Mouse (Mus musculus): Measurements from ENCODE around the gene Appl1.
"Not testable (repeated sequence)": the region's sequence is repeated elsewhere in the genome, so short reads cannot be mapped to it uniquely, and the experiment has no call there.

Gene Appl1

DNA sequence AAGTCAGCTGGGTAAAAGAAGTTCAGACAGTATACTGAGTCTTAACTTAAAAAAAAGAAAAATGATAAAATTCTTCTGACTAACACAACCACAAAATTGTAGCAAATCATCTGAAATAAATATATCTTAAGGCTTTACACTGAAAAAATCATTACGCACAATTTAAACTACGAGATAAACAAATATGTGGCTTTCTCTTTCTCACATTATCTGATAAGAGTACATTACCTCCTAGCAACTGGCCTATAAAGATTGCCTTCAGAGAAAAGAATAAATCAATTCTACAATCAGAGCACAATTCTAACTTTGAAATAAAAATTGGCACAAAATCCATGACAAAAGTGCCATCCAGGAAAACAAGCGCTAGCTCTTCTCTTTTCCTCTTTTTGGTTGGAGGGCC is 1.9 kb downstream of the Appl1 start:
- no peak for DNase-seq (ENCODE audit: low spot score in 2 of 2)

DNA sequence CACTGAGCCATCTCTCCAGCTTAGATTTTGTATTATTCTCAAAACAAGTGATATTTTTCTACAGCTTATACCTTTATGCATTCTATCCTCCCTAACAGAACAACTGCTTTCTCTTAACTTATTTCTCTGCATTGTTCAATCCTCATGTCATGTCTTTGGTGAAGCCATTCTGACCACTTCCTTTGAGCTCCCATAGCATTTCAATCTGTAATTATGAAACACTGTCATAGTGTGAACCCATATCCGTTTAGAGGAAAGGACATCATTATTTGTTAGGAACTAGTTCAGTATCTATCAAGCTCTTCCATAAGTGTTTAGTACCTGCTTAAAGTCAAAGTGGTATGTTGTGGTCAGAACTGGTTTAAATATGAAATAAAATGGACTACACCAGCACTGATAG is 10.5 kb downstream of the Appl1 start:
- DNase-seq (ENCODE audit: low spot score in 2 of 2): no peak

GRCm38 (mm10) chr14:26956139-26956538 is 14.9 kb downstream of the Appl1 start:
- not testable (repeated sequence) for DNase-seq (ENCODE audit: low spot score in 2 of 2)

GRCm38 (mm10) chr14:26935558-26935957 is 35.5 kb downstream of the Appl1 start:
- no peak for DNase-seq (ENCODE audit: low spot score in 2 of 2)

DNA sequence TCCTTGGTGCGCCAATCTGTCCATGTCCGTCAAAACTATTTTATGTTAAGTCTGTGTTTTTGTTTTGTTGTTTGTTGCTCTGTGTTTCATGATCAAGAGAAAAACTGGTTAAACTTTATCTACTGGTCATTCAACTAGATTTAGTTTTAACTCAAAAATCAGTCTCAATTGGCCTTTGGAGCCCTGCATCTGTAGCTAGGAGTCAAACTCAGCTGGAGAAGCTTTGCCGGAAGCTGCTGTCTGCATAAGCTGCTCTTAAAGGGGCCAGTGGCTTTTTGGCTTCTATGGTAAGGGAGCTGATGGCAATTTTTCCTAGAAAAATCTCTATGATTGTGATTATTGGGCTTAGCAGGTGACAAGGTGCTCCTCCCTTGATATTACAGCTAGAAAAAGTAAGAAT is 36.1 kb downstream of the Appl1 start:
- DNase-seq (ENCODE audit: low spot score in 2 of 2): no peak

GRCm38 (mm10) chr14:26923702-26924421 is 47.2 kb downstream of the Appl1 start:
- DNase-seq (ENCODE audit: low spot score in 2 of 2): no peak

DNA sequence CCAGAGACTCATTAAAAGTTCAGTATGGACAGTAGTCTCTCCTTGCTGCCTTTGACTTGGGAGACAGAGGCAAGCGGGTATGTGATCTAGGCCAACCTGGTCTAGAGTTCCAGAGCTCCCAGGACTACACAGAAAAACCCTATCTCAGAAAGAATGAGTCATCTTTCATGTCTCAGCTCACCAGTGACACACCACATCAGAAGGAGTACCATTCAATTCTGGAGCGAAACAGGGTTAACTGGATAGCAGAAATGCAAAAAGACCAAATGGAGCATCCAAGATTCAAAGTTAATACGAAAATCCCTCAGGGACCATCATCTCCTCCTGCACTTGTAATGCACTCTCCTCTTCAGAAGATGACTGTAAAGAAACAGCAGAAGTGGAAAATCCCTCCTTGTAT is 51.7 kb downstream of the Appl1 start:
- DNase-seq (ENCODE audit: low spot score in 2 of 2): no peak

GRCm38 (mm10) chr14:26913681-26914268 is 57.3 kb downstream of the Appl1 start:
- DNase-seq (ENCODE audit: low spot score in 2 of 2): peak in 1 of 2 experiments; percentile 8

DNA sequence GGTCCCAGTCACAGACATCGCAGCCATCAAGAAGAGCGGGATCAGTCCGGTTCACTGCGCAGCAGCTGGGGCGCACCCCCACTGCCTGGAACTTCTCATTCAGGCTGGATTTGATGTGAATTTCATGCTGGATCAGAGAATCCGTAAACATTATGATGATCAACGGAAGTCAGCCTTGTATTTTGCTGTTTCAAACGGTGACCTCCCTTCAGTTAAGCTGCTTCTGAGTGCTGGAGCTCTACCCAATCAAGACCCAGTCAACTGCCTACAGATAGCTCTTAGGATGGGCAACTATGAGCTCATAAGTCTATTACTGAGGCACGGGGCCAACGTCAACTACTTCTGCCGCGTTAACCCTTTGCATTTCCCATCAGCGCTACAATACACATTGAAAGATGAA is 59.2 kb downstream of the Appl1 start:
- DNase-seq (ENCODE audit: low spot score in 2 of 2): no peak

DNA sequence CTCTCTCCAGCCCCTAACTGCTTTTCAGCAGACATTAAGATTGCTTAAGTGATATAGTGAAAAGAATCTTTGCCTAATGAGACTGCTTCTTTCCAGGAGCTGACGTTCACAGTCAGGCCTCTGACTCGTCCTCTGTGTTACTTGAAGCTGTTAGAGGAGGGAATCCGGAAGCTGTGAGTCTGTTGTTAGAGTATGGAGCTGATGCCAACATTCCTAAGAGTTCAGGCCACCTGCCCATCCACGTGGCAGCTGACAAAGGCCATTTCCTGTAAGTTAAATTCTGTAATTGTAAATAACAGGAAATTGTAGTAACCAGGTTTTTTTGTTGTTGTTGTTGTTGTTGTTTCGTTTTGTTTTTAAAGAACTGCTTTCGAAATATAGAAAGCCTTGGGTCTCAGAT is 59.8 kb downstream of the Appl1 start:
- DNase-seq (ENCODE audit: low spot score in 2 of 2): no peak

GRCm38 (mm10) chr14:26910461-26910860 is 60.6 kb downstream of the Appl1 start:
- not testable (repeated sequence) for DNase-seq (ENCODE audit: low spot score in 2 of 2)

- no peak for DNase-seq (ENCODE audit: low spot score in 2 of 2)
Observed at GRCm38 (mm10) chr14:26907401-26907800, 63.6 kb downstream of the Appl1 start.

DNA sequence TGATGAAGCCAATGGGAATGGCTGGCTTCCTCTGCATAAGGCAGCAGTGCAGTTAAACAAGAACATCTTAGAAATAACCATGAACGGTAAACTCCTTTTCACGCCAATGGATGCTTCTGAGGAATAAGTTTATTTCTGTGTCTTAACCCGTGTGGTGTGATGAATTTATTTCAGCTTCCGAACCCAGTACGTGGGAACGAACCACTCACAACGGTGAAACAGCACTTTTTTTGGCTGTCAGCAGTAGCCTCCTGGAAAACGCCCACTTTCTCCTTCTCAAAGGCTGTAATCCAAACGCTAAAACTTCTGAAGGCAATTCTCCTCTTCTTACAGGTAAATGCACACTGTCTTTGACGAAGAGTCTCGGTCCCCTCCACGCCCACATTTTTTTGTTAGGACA is 70.1 kb downstream of the Appl1 start:
- DNase-seq (ENCODE audit: low spot score in 2 of 2): no peak

GRCm38 (mm10) chr14:26899490-26899889 is 71.5 kb downstream of the Appl1 start:
- no peak for DNase-seq (ENCODE audit: low spot score in 2 of 2)

GRCm38 (mm10) chr14:26894392-26894791 is 76.6 kb downstream of the Appl1 start, which contains the start of gene Asb14:
TSS of gene Asb14 (plus strand) at chr14:26894557.
- no peak for DNase-seq (ENCODE audit: low spot score in 2 of 2)

DNA sequence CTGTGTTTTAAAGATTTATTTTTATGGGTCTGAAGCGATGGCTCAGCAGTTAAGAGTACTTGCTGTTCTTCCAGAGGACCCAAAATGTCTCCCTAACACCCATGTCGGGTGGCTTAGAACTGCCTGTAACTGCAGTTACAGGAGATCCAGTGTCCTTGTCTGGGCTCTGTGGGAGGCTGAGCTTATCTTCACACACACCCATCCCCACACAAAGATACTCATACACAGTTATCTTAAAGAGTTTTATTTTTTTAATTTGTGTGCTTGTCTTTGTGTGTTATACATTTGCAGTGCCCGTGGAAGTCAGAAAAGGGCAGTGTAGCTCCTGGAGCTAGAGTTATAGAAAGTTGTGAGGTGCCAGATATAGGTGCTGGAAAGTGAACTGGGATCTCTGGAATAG is 80.3 kb downstream of the Appl1 start:
- no peak for DNase-seq (ENCODE audit: low spot score in 2 of 2)

- no peak for DNase-seq (ENCODE audit: low spot score in 2 of 2)
Observed at GRCm38 (mm10) chr14:26887244-26887643, 83.8 kb downstream of the Appl1 start.

- no peak for DNase-seq (ENCODE audit: low spot score in 2 of 2)
Observed at GRCm38 (mm10) chr14:26881700-26882099, 89.3 kb downstream of the Appl1 start.

- DNase-seq (ENCODE audit: low spot score in 2 of 2): no peak
Observed at GRCm38 (mm10) chr14:26879976-26880375, 91.1 kb downstream of the Appl1 start.

DNA sequence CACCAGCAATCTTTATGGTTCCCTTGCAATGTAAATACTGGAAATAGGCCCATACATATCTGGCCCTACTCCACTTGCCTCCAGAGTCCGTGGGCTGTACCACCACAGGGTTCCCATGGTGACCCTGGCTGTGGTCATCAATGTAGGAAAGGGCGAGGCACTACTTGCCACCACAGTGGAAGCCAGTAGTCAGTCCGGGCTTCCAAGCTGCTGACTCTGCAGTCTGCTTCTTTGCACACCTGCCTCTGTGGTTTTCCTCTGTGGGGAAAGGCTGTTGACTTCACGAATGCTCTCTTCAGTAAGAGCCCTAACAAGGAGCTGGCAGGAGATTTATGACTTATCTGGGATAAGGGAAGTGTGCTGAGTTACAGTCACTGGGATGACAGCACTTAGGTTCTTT is 92.3 kb downstream of the Appl1 start:
- DNase-seq (ENCODE audit: low spot score in 2 of 2): no peak

All from frontal cortex, postnatal 25 days (tissue).